ENCODE assay signal across 8 mouse cellular contexts in the genomic region with DNA sequence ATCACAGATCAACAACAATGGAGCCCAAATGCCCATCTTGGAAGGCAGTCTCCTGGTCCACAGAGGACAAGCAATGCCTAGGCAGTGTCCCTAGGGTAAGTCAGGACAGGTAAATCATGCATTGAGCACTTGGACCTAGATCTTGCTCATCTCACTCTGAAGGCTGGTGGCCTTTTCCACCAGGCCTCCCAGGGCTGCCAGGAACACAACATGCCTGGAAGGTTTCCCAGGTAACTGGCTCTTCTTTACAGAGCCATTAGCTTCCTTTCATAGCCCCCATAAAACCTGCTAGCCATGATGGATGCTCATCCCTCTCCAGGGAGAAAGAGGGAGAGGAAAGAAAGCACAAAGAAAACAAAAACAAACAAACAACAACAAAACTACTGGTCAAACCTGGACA. TPM values are rescaled to one million over a fixed set of nuclear protein-coding genes. Genes with fewer than 3 reads are reported as not detected.
DNase-seq lines count a peak whose midpoint lies in the region; ATAC-seq lines count a peak whose summit lies in the region.

No protein-coding gene starts in this region.

- H3K4me2 ChIP-seq in hindbrain, embryonic 11.5 days (replicated peaks; ENCODE audit: low read depth, low read length) = no peak overlapping the region
- H3K4me2 ChIP-seq in limb, embryonic 13.5 days (replicated peaks) = 0 out of 2 replicates have a peak overlapping the region, but pooled peaks have one; percentile 1
- no peak overlapping the region for H3K4me2 ChIP-seq in liver, embryonic 11.5 days

- ATAC-seq in hindbrain, embryonic 11.5 days (ENCODE audit: low FRiP score) = no peak
- ATAC-seq in limb, embryonic 13.5 days (ENCODE audit: low FRiP score, low read depth) = no peak
- ATAC-seq in liver, embryonic 11.5 days (replicated peaks; ENCODE audit: low FRiP score) = no peak

- no peaks in the 10 kb centered on the region for H3K27me3 ChIP-seq in hindbrain, embryonic 10.5 days (ENCODE audit: insufficient read depth, poor library complexity, severe bottlenecking)
- no peaks in the 10 kb centered on the region for H3K27me3 ChIP-seq in hindbrain, embryonic 11.5 days (ENCODE audit: control insufficient read depth, insufficient read depth, low read length)
- no peaks in the 10 kb centered on the region for H3K27me3 ChIP-seq in limb, embryonic 13.5 days
- no peaks in the 10 kb centered on the region; the same call in 1 of the 2 replicates for H3K27me3 ChIP-seq in liver, embryonic 11.5 days (replicated peaks; ENCODE audit: control insufficient read depth, insufficient read depth, low read length)

- no peak overlapping the region for H3K9ac ChIP-seq in hindbrain, embryonic 11.5 days (ENCODE audit: low read depth, low read length)
- H3K9ac ChIP-seq in limb, embryonic 13.5 days = no peak overlapping the region
- H3K9ac ChIP-seq in liver, embryonic 11.5 days (ENCODE audit: low read depth, low read length) = no peak overlapping the region

- peaks cover 67% of the 10 kb centered on the region for H3K4me1 ChIP-seq in hindbrain, embryonic 10.5 days (replicated peaks)
- H3K4me1 ChIP-seq in hindbrain, embryonic 11.5 days (replicated peaks; ENCODE audit: control insufficient read depth, insufficient read depth, low read length) = peaks cover 15% of the 10 kb centered on the region
- peaks cover 65% of the 10 kb centered on the region for H3K4me1 ChIP-seq in limb, embryonic 13.5 days
- H3K4me1 ChIP-seq in liver, embryonic 11.5 days (replicated peaks; ENCODE audit: control insufficient read depth, insufficient read depth, low read length) = peaks cover 51% of the 10 kb centered on the region

- H3K4me3 ChIP-seq in hindbrain, embryonic 10.5 days = no peak overlapping the region
- no peak overlapping the region for H3K4me3 ChIP-seq in hindbrain, embryonic 11.5 days (ENCODE audit: low read depth, low read length)
- H3K4me3 ChIP-seq in limb, embryonic 13.5 days = no peak overlapping the region
- no peak overlapping the region for H3K4me3 ChIP-seq in liver, embryonic 11.5 days (ENCODE audit: low read depth, low read length)

- DNase-seq in cerebellum, adult 11-12 months = peak; percentile 82
- DNase-seq in cerebellum, postnatal 4 days (ENCODE audit: low spot score in 2 of 2) = no peak
- DNase-seq in hindbrain, embryonic 10.5 days (ENCODE audit: low spot score) = no peak
- DNase-seq in hindbrain, embryonic 11.5 days (ENCODE audit: low spot score) = no peak
- peak; percentile 61 to 69 for DNase-seq in cerebellum, postnatal 36 days
- DNase-seq in liver, embryonic 11.5 days (ENCODE audit: low spot score) = no peak
- DNase-seq in layer of hippocampus, adult 9-11 months = no peak

- no peaks in the 10 kb centered on the region for H3K36me3 ChIP-seq in hindbrain, embryonic 10.5 days
- no peaks in the 10 kb centered on the region for H3K36me3 ChIP-seq in hindbrain, embryonic 11.5 days (ENCODE audit: control insufficient read depth, insufficient read depth, low read length)
- no peaks in the 10 kb centered on the region for H3K36me3 ChIP-seq in limb, embryonic 13.5 days
- H3K36me3 ChIP-seq in liver, embryonic 11.5 days (ENCODE audit: control insufficient read depth, insufficient read depth, low read length) = no peaks in the 10 kb centered on the region

- 0 out of 2 replicates have a peak overlapping the region, but pooled peaks have one; percentile 76 for H3K27ac ChIP-seq in hindbrain, embryonic 10.5 days
- no peak overlapping the region for H3K27ac ChIP-seq in hindbrain, embryonic 11.5 days (ENCODE audit: low read depth, low read length)
- no peak overlapping the region for H3K27ac ChIP-seq in limb, embryonic 13.5 days
- no peak overlapping the region for H3K27ac ChIP-seq in liver, embryonic 11.5 days (ENCODE audit: low read depth, low read length)

- H3K9me3 ChIP-seq in hindbrain, embryonic 10.5 days = no peaks in the 10 kb centered on the region
- H3K9me3 ChIP-seq in hindbrain, embryonic 11.5 days (ENCODE audit: control insufficient read depth, low read length) = no peaks in the 10 kb centered on the region
- no peaks in the 10 kb centered on the region for H3K9me3 ChIP-seq in limb, embryonic 13.5 days
- no peaks in the 10 kb centered on the region for H3K9me3 ChIP-seq in liver, embryonic 11.5 days (ENCODE audit: control insufficient read depth, low read length)

RNA-seq across cellular contexts. Expression of a gene that starts 50.9 kb away (rescaled TPM):
- polyA plus RNA-seq in hindbrain, embryonic 10.5 days (2016; fragmentation: Nextera tagmentation; extraction: Ambion mirVana) = 117 and 126 TPM in 2 replicates
- polyA plus RNA-seq in hindbrain, embryonic 11.5 days (2014; fragmentation: Nextera tagmentation; extraction: Ambion mirVana) = 80.8 and 91.5 TPM in 2 replicates
- polyA plus RNA-seq in limb, embryonic 13.5 days (2015; fragmentation: Nextera tagmentation; extraction: Ambion mirVana) = 106 and 115 TPM in 2 replicates
- polyA plus RNA-seq in liver, embryonic 11.5 days (2014; fragmentation: Nextera tagmentation; extraction: Ambion mirVana) = 122 and 138 TPM in 2 replicates

RNA-seq across cellular contexts. Expression of a gene that starts 54.6 kb away (rescaled TPM):
- 20.9 and 23.9 TPM in 2 replicates for polyA plus RNA-seq in hindbrain, embryonic 10.5 days (2016; fragmentation: Nextera tagmentation; extraction: Ambion mirVana)
- polyA plus RNA-seq in hindbrain, embryonic 11.5 days (2014; fragmentation: Nextera tagmentation; extraction: Ambion mirVana) = 13.1 and 13.3 TPM in 2 replicates
- polyA plus RNA-seq in limb, embryonic 13.5 days (2015; fragmentation: Nextera tagmentation; extraction: Ambion mirVana) = 19.4 and 21.4 TPM in 2 replicates
- polyA plus RNA-seq in liver, embryonic 11.5 days (2014; fragmentation: Nextera tagmentation; extraction: Ambion mirVana) = 23.3 and 29.0 TPM in 2 replicates

Comparison
In these comparisons a context has a peak if more than half of its experiments do, and no peak if none do; other contexts are left out.
1. DNase-seq: peak in cerebellum, adult 11-12 months (single experiment) and cerebellum, postnatal 36 days (2 of 2); none in cerebellum, postnatal 4 days (0 of 2), hindbrain, embryonic 10.5 days (single experiment), hindbrain, embryonic 11.5 days (single experiment), liver, embryonic 11.5 days (single experiment) and layer of hippocampus, adult 9-11 months (single experiment).